Mouse (Mus musculus) monocyte, adult 2 months (primary cell): ENCODE results near the gene AC129217.1.

Experiments used
- DNase-seq, 2 experiments: peaks; one replicate each; pipeline ENCODE4 v3.0.0; 2022; ENCODE audit warnings: low spot score in 2 of 2, low read depth in 1 of 2

Gene AC129217.1

DNA sequence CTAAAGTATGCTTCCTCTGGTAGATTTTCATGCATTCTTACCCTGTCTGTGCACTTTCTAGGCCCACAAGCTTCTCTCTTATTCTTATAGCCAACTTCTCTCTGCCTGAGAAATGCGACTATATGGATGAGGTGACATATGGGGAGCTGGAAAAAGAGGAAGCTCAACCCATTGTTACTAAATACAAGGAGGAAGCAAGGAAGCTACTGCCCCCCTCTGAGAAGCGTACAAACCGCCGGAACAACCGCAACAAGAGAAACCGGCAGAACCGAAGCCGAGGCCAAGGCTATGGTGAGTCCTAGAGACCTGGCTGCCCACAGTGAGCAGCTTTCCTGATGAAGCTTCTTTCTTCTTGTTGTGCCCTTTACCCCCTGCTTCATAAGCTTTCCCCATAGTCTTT, at the start of gene AC129217.1:
AC129217.1 (plus strand) TSS at position 114 of the 400 bp plus-strand sequence.
- peak; percentile 42 for DNase-seq

DNA sequence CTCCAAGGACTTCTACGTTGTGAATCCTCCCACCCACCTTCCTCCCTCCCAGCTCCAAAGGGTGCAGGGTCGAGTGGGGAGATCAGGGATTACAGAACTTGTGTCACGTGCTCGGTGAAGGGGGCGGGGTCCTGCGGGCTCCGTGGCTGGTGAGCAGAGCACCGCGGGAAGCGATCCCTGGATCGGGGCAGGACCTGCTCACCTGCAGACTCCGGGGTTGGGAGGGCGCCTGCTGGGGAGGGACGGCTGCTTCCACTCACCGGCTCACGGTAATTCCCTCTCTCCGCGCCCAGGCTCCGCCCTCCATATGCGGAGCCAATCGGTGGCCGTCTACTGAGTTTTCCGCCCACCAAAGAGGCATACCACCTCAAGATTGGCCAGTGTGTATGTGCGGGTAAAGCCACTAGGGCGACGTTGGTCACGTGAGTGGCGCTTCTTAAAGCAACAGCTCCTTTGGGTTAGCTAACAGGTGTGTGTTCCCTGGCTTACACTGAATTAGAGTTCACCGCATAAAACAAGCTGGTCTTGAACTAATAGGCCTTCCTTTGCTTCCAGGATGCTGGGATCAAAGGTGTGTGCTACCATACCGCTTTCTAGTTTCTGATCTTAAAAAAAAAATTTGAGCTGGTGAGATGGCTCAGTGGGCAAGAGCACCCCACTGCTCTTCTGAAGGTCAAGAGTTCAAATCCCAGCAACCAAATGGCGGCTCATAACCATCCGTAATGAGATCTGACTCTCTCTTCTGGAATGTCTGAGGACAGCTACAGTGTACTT, 43.4 kb upstream of the AC129217.1 start, which contains the start of gene Taf6l:
Taf6l (minus strand) TSS at position 410 of the 774 bp plus-strand sequence.
- DNase-seq, result peak; percentile 75 to 82

GRCm38 (mm10) chr19:8788521-8788920, 41.1 kb upstream of the AC129217.1 start:
- no peak for DNase-seq

GRCm38 (mm10) chr19:8789171-8789570, 40.4 kb upstream of the AC129217.1 start:
- DNase-seq, result no peak

DNA sequence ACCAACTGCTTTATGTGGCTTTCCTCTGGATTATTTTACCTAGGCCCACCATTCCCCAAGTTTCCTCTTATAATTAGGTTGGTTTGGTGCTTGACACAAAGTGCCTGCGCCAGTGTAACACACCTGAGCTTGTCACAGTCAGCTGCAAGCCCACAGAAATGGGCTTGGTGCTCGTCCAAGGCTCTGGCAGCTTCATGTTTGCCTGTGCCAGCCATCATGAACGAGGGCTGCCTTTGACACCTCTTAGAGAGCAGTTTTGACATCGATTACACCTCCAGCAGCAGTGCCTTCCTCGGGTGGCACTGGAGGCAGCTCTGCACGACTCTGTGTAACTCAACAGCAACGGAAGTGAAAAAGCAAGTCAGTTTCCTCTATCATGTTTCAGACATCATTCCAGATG, 39.4 kb upstream of the AC129217.1 start:
- DNase-seq, result no peak

GRCm38 (mm10) chr19:8798264-8798946, 31.2 kb upstream of the AC129217.1 start, which contains the start of gene Polr2g:
Polr2g (minus strand) TSS chr19:8798577.
- peak; percentile 53 to 81 for DNase-seq

DNA sequence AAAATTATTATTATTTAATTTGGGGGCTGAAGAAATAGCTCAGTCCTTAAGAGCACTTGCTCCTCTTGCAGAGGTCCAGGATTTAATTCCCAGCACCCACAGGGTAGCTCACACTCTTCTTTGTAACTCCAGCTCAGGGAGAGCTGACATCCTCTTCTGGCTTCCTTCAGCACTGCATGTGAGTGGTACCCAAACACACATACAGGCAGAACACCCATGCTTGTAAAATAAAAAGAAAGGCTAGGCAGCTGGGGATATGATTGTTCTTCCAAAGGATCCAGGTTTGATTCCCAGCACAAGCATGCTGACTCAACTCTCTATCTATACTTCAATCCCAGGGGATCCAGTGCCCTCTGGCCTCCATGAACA, 30.6 kb upstream of the AC129217.1 start:
- no peak for DNase-seq

GRCm38 (mm10) chr19:8802130-8802821, 27.3 kb upstream of the AC129217.1 start, which contains the start of gene Zbtb3:
Zbtb3 (plus strand) TSS chr19:8802555.
- peak; percentile 90 to 93 for DNase-seq

GRCm38 (mm10) chr19:8803204-8803780, 26.3 kb upstream of the AC129217.1 start:
- DNase-seq, result no peak

DNA sequence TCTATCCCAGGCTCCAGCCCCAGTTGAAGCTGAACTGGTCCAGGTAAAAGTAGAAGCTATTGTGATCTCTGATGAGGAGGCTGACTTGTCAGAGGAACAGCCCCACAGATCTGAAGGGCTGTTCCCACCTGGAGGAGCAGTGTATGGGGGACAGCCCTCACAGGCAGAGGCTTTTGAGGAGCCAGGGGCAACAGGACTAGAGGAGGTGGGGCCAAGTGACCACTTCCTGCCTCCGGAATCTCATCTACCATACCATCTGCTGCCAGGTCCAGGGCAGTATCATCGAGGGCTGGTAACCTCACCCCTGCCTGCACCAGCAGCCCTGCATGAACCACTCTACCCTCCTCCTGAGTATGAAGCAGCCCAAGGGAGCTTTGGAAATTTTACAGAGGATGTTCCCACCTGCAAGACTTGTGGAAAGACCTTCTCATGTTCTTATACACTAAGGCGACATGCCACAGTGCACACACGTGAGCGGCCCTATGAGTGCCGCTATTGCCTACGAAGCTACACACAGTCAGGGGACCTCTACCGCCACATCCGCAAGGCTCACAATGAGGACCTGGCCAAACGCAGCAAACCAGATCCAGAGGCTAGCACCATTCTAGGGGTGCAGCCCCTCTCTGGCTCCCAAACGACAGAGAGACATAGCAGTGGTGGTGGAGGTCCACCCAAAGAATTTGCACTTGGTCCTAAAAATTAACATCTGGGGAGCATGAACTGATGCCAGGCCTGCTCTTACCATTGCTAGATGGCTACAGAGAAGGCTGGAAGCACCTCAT, 25.5 kb upstream of the AC129217.1 start:
- no peak for DNase-seq

- DNase-seq, result no peak
Measured at GRCm38 (mm10) chr19:8806810-8807209, 22.8 kb upstream of the AC129217.1 start.

- DNase-seq, result no peak
Measured at GRCm38 (mm10) chr19:8815812-8816211, 13.8 kb upstream of the AC129217.1 start.

DNA sequence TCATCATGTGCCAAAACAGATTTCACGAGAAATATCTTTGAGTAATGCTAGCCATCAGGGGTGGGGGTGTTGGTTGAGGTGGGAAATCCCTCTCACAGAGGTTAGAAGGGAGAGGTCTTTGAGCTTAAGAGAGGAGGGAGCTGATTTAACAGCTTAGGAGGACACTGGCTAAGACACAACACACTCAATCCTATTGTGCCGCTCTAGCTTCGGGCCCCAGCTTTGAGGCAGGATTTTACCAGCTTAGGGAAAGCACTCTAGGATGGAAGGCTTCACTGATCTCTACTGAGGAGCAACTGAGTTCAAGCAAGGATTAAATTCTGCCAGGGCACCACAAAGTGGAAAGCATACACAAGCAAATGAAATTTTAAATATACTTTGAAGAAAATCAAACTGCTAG, 12.6 kb upstream of the AC129217.1 start:
- DNase-seq, result no peak

DNA sequence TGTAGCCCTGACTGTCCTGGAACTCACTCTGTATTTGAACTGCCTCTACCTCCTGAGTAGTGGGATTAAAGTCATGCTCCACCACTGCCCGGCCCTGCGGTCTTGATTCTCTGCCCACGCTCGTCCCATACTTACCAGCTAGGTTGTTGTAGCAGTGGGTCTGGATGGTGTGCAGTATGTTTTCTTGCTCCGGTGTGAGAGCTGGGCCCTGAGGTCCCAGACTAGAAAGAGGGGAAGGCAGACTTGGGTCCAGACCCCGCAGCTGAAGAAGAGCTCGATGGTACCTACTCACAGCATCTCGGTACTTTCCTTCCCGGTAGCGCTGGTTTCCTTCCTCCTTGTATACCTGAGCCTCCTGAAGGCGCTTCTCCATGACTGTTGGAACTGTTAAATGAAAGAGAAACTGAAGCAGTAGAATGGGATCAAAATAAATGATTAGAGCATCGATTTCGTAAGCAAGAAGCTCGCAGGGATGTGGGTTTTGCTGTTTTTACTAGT, 11.2 kb upstream of the AC129217.1 start:
- DNase-seq, result no peak

GRCm38 (mm10) chr19:8818801-8819595, 10.6 kb upstream of the AC129217.1 start, which contains the start of gene Ttc9c:
Ttc9c (minus strand) TSS chr19:8819333.
- DNase-seq, result peak; percentile 89 to 90

DNA sequence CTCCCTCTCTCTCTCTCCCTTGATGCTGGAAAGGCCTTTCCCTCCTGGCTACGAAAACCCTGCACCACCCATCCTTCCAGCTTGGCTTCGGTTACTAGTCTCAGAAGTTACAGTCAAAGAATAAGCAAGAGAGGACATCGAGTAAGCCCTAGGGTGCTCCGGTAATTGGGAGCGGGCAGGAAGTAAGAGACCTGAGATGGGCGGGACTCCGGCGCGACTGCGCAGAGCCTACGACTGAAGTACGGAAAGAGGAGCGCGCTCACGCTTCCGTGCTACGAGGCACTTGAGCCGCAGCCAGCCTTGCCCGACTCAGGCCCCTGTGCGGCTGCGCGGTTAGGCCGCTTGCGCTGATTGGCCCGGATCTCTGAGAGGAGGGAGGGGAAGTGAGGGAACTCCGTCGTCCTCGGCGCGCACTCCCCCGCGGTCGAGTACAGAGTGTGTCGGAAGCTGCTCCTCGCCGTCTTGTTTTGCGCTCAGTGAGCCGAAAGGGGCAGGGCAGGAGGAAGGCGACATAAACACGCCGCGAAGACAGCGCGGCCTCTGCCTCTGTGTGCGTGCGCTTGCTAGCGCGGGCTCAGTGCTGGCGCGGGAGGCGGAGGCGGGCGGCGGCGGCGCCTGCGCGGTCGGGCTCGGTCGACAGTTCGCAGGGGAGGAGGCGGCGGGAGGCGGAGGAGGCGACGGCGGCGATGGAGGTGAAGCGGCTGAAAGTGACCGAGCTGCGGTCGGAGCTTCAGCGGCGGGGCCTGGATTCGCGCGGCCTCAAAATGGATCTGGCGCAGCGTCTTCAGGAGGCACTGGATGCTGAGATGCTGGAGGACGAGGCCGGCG, 9.8 kb upstream of the AC129217.1 start, which contains the start of gene Hnrnpul2:
Hnrnpul2 (plus strand) TSS at position 415 of the 828 bp plus-strand sequence.
- peak; percentile 95 to 96 for DNase-seq

DNA sequence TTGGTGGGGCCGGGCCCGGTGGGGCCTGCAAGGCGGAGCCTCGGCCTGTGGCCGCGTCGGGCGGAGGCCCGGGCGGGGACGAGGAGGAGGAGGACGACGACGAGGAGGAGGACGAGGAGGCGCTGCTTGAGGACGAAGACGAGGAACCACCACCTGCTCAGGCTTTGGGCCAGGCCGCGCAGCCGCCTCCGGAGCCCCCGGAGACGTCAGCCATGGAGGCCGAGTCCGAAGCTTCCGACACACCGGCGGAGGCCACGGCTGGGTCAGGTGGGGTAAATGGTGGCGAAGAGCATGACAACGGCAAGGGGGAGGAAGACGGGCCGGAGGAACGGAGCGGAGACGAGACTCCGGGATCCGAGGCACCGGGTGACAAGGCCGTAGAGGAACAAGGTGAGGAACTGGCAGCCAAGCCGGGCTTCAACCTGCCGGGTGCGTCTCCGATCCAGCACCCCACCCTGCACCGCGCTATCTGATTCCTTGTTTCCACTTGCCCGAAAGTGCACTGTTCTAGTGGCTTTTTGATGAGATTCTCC, 9.1 kb upstream of the AC129217.1 start:
- DNase-seq, result no peak

GRCm38 (mm10) chr19:8821146-8821545, 8.4 kb upstream of the AC129217.1 start:
- DNase-seq, result no peak
